8 mouse cellular contexts compared by ENCODE assay signal in genomic region chr16:30252003-30252418, GRCm38 (mm10). TPM values are rescaled to one million over a fixed set of nuclear protein-coding genes. Genes with fewer than 3 reads are reported as not detected.
DNase-seq lines count a peak whose midpoint lies in the region; ATAC-seq and TF ChIP-seq lines count a peak whose summit lies in the region.

No protein-coding gene starts in this region.

- peaks cover 2% of the 10 kb centered on the region for H3K9me3 ChIP-seq in CH12.LX (replicated peaks; ENCODE audit: low read length)
- no peaks in the 10 kb centered on the region for H3K9me3 ChIP-seq in forebrain, embryonic 11.5 days (ENCODE audit: control insufficient read depth, low read length)
- no peaks in the 10 kb centered on the region for H3K9me3 ChIP-seq in heart, postnatal 0 days (replicated peaks; ENCODE audit: control insufficient read depth, low read length)
- H3K9me3 ChIP-seq in liver, embryonic 15.5 days (replicated peaks), result no peaks in the 10 kb centered on the region
- no peaks in the 10 kb centered on the region for H3K9me3 ChIP-seq in neural tube, embryonic 11.5 days (ENCODE audit: control insufficient read depth, low read length)
- no peaks in the 10 kb centered on the region for H3K9me3 ChIP-seq in stomach, postnatal 0 days (ENCODE audit: control insufficient read depth, low read length)

- H3K27me3 ChIP-seq in CH12.LX (replicated peaks), result peaks cover 21% of the 10 kb centered on the region
- H3K27me3 ChIP-seq in forebrain, embryonic 11.5 days (ENCODE audit: control insufficient read depth, insufficient read depth, low read length), result 0 out of 2 replicates have a peak, but pooled peaks cover 2% of the 10 kb centered on the region
- H3K27me3 ChIP-seq in heart, postnatal 0 days (ENCODE audit: control insufficient read depth, insufficient read depth, low read length), result 0 out of 2 replicates have a peak, but pooled peaks cover 7% of the 10 kb centered on the region
- H3K27me3 ChIP-seq in liver, embryonic 15.5 days, result 0 out of 2 replicates have a peak, but pooled peaks cover 8% of the 10 kb centered on the region
- 0 out of 2 replicates have a peak, but pooled peaks cover 3% of the 10 kb centered on the region for H3K27me3 ChIP-seq in neural tube, embryonic 11.5 days (ENCODE audit: control insufficient read depth, insufficient read depth, low read length)
- H3K27me3 ChIP-seq in stomach, postnatal 0 days (ENCODE audit: control insufficient read depth, insufficient read depth, low read length), result no peaks in the 10 kb centered on the region

- peak overlapping the region; percentile 17 to 52 (median 42) for H3K4me3 ChIP-seq in CH12.LX (replicated peaks in 1 of 3; ENCODE audit: low read depth in 2 of 3, low read length in 2 of 3, poor library complexity in 1 of 3)
- no peak overlapping the region for H3K4me3 ChIP-seq in forebrain, embryonic 11.5 days (ENCODE audit: low read depth, low read length)
- H3K4me3 ChIP-seq in heart, postnatal 0 days (ENCODE audit: low read depth, low read length), result peak overlapping the region; percentile 35
- H3K4me3 ChIP-seq in liver, embryonic 15.5 days (replicated peaks), result peak overlapping the region; percentile 21; the same call in 1 of the 2 replicates
- no peak overlapping the region for H3K4me3 ChIP-seq in neural tube, embryonic 11.5 days (ENCODE audit: low read depth, low read length)
- no peak overlapping the region; the same call in 1 of the 2 replicates for H3K4me3 ChIP-seq in stomach, postnatal 0 days (ENCODE audit: low read depth, low read length)

- no peak overlapping the region for H3K27ac ChIP-seq in CH12.LX (ENCODE audit: insufficient read depth, low read depth)
- H3K27ac ChIP-seq in forebrain, embryonic 11.5 days (ENCODE audit: low read depth, low read length), result no peak overlapping the region
- no peak overlapping the region for H3K27ac ChIP-seq in heart, postnatal 0 days (ENCODE audit: low read depth)
- no peak overlapping the region for H3K27ac ChIP-seq in liver, embryonic 15.5 days (replicated peaks)
- no peak overlapping the region for H3K27ac ChIP-seq in neural tube, embryonic 11.5 days (ENCODE audit: low read depth, low read length)
- H3K27ac ChIP-seq in stomach, postnatal 0 days (replicated peaks), result no peak overlapping the region

- dilution Hi-C loops in CH12.LX (cut with MboI; ENCODE audit: extremely low pct_ligation_motif_present, extremely low pct_unique_long_range_greater_than_20kb, low sequenced_read_pairs), result no loop called here

- H3K4me1 ChIP-seq in CH12.LX (ENCODE audit: control insufficient read depth in 1 of 2, insufficient read depth in 2 of 2), result peaks cover 2 to 8% of the 10 kb centered on the region in 2 experiments; a peak in 2 of 4 replicates
- H3K4me1 ChIP-seq in forebrain, embryonic 11.5 days (replicated peaks; ENCODE audit: control insufficient read depth, insufficient read depth, low read length), result no peaks in the 10 kb centered on the region
- H3K4me1 ChIP-seq in heart, postnatal 0 days (ENCODE audit: control insufficient read depth, insufficient read depth), result no peaks in the 10 kb centered on the region
- H3K4me1 ChIP-seq in liver, embryonic 15.5 days (replicated peaks), result peaks cover 13% of the 10 kb centered on the region; the same call in 1 of the 2 replicates
- no peaks in the 10 kb centered on the region for H3K4me1 ChIP-seq in neural tube, embryonic 11.5 days (ENCODE audit: control insufficient read depth, insufficient read depth, low read length)
- no peaks in the 10 kb centered on the region for H3K4me1 ChIP-seq in stomach, postnatal 0 days (replicated peaks; ENCODE audit: control insufficient read depth, insufficient read depth)

- no peaks in the 10 kb centered on the region for H3K36me3 ChIP-seq in CH12.LX (replicated peaks in 1 of 2; ENCODE audit: control insufficient read depth in 1 of 2, insufficient read depth in 1 of 2, low read length in 1 of 2)
- H3K36me3 ChIP-seq in forebrain, embryonic 11.5 days (ENCODE audit: control insufficient read depth, insufficient read depth, low read length), result no peaks in the 10 kb centered on the region
- H3K36me3 ChIP-seq in heart, postnatal 0 days (replicated peaks; ENCODE audit: control insufficient read depth, insufficient read depth, low read length), result no peaks in the 10 kb centered on the region
- H3K36me3 ChIP-seq in liver, embryonic 15.5 days (replicated peaks), result no peaks in the 10 kb centered on the region
- no peaks in the 10 kb centered on the region for H3K36me3 ChIP-seq in neural tube, embryonic 11.5 days (ENCODE audit: control insufficient read depth, insufficient read depth, low read length)
- H3K36me3 ChIP-seq in stomach, postnatal 0 days (ENCODE audit: control insufficient read depth, insufficient read depth, low read length), result no peaks in the 10 kb centered on the region

- in situ Hi-C loops in CH12.LX (cut with MboI; ENCODE audit: low pct_ligation_motif_present, low pct_unique_long_range_greater_than_20kb, low sequenced_read_pairs), result loop anchor here (5.0 to 25.0 kb wide), 3 partner anchors 250 to 1110 kb away; no protein-coding TSS in a partner anchor

- WGBS in forebrain, embryonic 11.5 days, result 2% methylated on average over 21 of the region's 21 CpGs
- WGBS in heart, postnatal 0 days, result 2% methylated on average over 21 of the region's 21 CpGs
- WGBS in liver, embryonic 15.5 days (ENCODE audit: insufficient replicate concordance), result 1% methylated on average over 21 of the region's 21 CpGs
- 1% methylated on average over 21 of the region's 21 CpGs for WGBS in neural tube, embryonic 11.5 days
- 2% methylated on average over 21 of the region's 21 CpGs for WGBS in stomach, postnatal 0 days

- peak; percentile 74 to 100; a peak in 3 of 4 replicates for TF ChIP-seq CTCF in CH12.LX (conservative IDR thresholded peaks at IDR 0.05 in 1 of 2, IDR thresholded peaks at IDR 0.05 in 1 of 2; ENCODE audit: low read depth in 2 of 2, low read length in 2 of 2)
- TF ChIP-seq CTCF in heart, postnatal 0 days (IDR thresholded peaks at IDR 0.05; ENCODE audit: low read depth), result peak; percentile 99
- peak; percentile 100 for TF ChIP-seq CTCF in stomach, postnatal 0 days (IDR thresholded peaks at IDR 0.05; ENCODE audit: low read depth)

- TF ChIP-seq EP300 in CH12.LX (IDR thresholded peaks at IDR 0.05; ENCODE audit: low read length), result peak; percentile 38; the same call in 1 of the 2 replicates
- no peak for TF ChIP-seq EP300 in heart, postnatal 0 days (IDR thresholded peaks at IDR 0.05; ENCODE audit: low read depth)
- no peak for TF ChIP-seq EP300 in stomach, postnatal 0 days (optimal IDR thresholded peaks at IDR 0.05)

- no peak for TF ChIP-seq POLR2A in CH12.LX (IDR thresholded peaks at IDR 0.05; ENCODE audit: low read depth, low read length)

- peak; percentile 92 for DNase-seq in CH12.LX (ENCODE audit: extremely low read depth)
- peak; percentile 36 for DNase-seq in c-Kit-negative CD71-positive TER-119-positive erythroid progenitor cells, embryonic 14.5 days (ENCODE audit: low read depth, low spot score)
- peak; percentile 93 for DNase-seq in forebrain, embryonic 11.5 days (ENCODE audit: low spot score)
- peak; percentile 63 for DNase-seq in heart, postnatal 0 days (ENCODE audit: low spot score)
- DNase-seq in kidney, postnatal 4 days, result peak; percentile 85 to 88
- peak; percentile 85 for DNase-seq in neural tube, embryonic 11.5 days (ENCODE audit: low spot score)
- peak; percentile 90 for DNase-seq in stomach, postnatal 0 days (ENCODE audit: low spot score)

- H3K4me2 ChIP-seq in CH12.LX (ENCODE audit: insufficient read depth, low read depth, poor library complexity, severe bottlenecking), result peak overlapping the region; percentile 68
- peak overlapping the region; percentile 37 for H3K4me2 ChIP-seq in forebrain, embryonic 11.5 days (ENCODE audit: low read depth, low read length, severe bottlenecking)
- peak overlapping the region; percentile 60 for H3K4me2 ChIP-seq in heart, postnatal 0 days (ENCODE audit: low read depth, low read length)
- peak overlapping the region; percentile 59 for H3K4me2 ChIP-seq in liver, embryonic 15.5 days
- 0 out of 2 replicates have a peak overlapping the region, but pooled peaks have one; percentile 15 for H3K4me2 ChIP-seq in neural tube, embryonic 11.5 days (ENCODE audit: low read depth)
- peak overlapping the region; percentile 46 for H3K4me2 ChIP-seq in stomach, postnatal 0 days (replicated peaks; ENCODE audit: low read depth)

- peak; percentile 63 for ATAC-seq in forebrain, embryonic 11.5 days (replicated peaks; ENCODE audit: low FRiP score)
- peak; percentile 85 for ATAC-seq in heart, postnatal 0 days (ENCODE audit: insufficient read depth, low read depth)
- peak; percentile 22; the same call in 1 of the 2 replicates for ATAC-seq in liver, embryonic 15.5 days (ENCODE audit: insufficient read depth)
- peak; percentile 53; the same call in 1 of the 2 replicates for ATAC-seq in neural tube, embryonic 11.5 days (ENCODE audit: insufficient read depth, low FRiP score, low TSS enrichment)
- ATAC-seq in stomach, postnatal 0 days (ENCODE audit: low FRiP score, low TSS enrichment), result peak; percentile 81

- no peaks in the 10 kb centered on the region for H3K79me2 ChIP-seq in CH12.LX (replicated peaks; ENCODE audit: control insufficient read depth, extremely low read depth, insufficient read depth, poor library complexity, severe bottlenecking)

- peak overlapping the region; percentile 25; the same call in 1 of the 2 replicates for H3K9ac ChIP-seq in CH12.LX (ENCODE audit: insufficient read depth, low read depth)
- no peak overlapping the region for H3K9ac ChIP-seq in forebrain, embryonic 11.5 days (ENCODE audit: low read length)
- no peak overlapping the region for H3K9ac ChIP-seq in heart, postnatal 0 days (replicated peaks; ENCODE audit: low read depth, low read length)
- no peak overlapping the region for H3K9ac ChIP-seq in liver, embryonic 15.5 days
- H3K9ac ChIP-seq in neural tube, embryonic 11.5 days (ENCODE audit: low read length), result no peak overlapping the region
- no peak overlapping the region for H3K9ac ChIP-seq in stomach, postnatal 0 days (ENCODE audit: low read length)

- TF ChIP-seq RAD21 in CH12.LX (IDR thresholded peaks at IDR 0.05; ENCODE audit: low read depth, low read length), result peak; percentile 96

RNA-seq across cellular contexts. Expression of gene Cpn2, which starts 15.3 kb away (rescaled TPM):
- total RNA-seq in CH12.LX (2012; rRNA removed) (not detected in 2 replicates), CH12.LX (2014; rRNA removed) (not detected in 2 replicates)
- polyA plus RNA-seq in CH12.LX (2012; ENCODE audit: insufficient read length, low read depth), result not detected in 2 replicates
- not detected in 2 replicates for polyA plus RNA-seq in forebrain, embryonic 11.5 days (2014; fragmentation: Nextera tagmentation; extraction: Ambion mirVana)
- total RNA-seq in heart, postnatal 0 days (2014; rRNA removed; ENCODE audit: low replicate concordance), result 1.2 TPM in 1 of 2 replicates, not detected in the other
- 0.10 and 0.19 TPM in 2 replicates for polyA plus RNA-seq in heart, postnatal 0 days (2015; fragmentation: Nextera tagmentation; extraction: Ambion mirVana)
- polyA plus RNA-seq in liver, embryonic 15.5 days (2015; fragmentation: Nextera tagmentation; extraction: Ambion mirVana), result 3.6 and 3.7 TPM in 2 replicates
- polyA plus RNA-seq in neural tube, embryonic 11.5 days (2014; fragmentation: Nextera tagmentation; extraction: Ambion mirVana), result not detected in 2 replicates
- 0.04 TPM in 1 of 2 replicates, not detected in the other for polyA plus RNA-seq in stomach, postnatal 0 days (2015; fragmentation: Nextera tagmentation; extraction: Ambion mirVana)

RNA-seq across cellular contexts. Expression of gene Lrrc15, which starts 31.0 kb away (rescaled TPM):
- total RNA-seq in CH12.LX (2012; rRNA removed) (not detected in 2 replicates), CH12.LX (2014; rRNA removed) (not detected in 2 replicates)
- not detected in 2 replicates for polyA plus RNA-seq in CH12.LX (2012; ENCODE audit: insufficient read length, low read depth)
- 0.40 and 1.1 TPM in 2 replicates for polyA plus RNA-seq in forebrain, embryonic 11.5 days (2014; fragmentation: Nextera tagmentation; extraction: Ambion mirVana)
- total RNA-seq in heart, postnatal 0 days (2014; rRNA removed; ENCODE audit: low replicate concordance), result 0.04 TPM in 1 of 2 replicates, not detected in the other
- polyA plus RNA-seq in heart, postnatal 0 days (2015; fragmentation: Nextera tagmentation; extraction: Ambion mirVana), result 0.38 and 0.53 TPM in 2 replicates
- 0.03 TPM in 2 replicates for polyA plus RNA-seq in liver, embryonic 15.5 days (2015; fragmentation: Nextera tagmentation; extraction: Ambion mirVana)
- 0.23 and 0.33 TPM in 2 replicates for polyA plus RNA-seq in neural tube, embryonic 11.5 days (2014; fragmentation: Nextera tagmentation; extraction: Ambion mirVana)
- 0.76 and 0.87 TPM in 2 replicates for polyA plus RNA-seq in stomach, postnatal 0 days (2015; fragmentation: Nextera tagmentation; extraction: Ambion mirVana)

RNA-seq across cellular contexts. Expression of gene Gp5, which starts 58.6 kb away (rescaled TPM):
- total RNA-seq in CH12.LX (2012; rRNA removed) (0.17 and 0.25 TPM in 2 replicates), CH12.LX (2014; rRNA removed) (0.09 TPM in 1 of 2 replicates, not detected in the other)
- 0.11 TPM in 1 of 2 replicates, not detected in the other for polyA plus RNA-seq in CH12.LX (2012; ENCODE audit: insufficient read length, low read depth)
- 1.7 and 2.0 TPM in 2 replicates for polyA plus RNA-seq in forebrain, embryonic 11.5 days (2014; fragmentation: Nextera tagmentation; extraction: Ambion mirVana)
- total RNA-seq in heart, postnatal 0 days (2014; rRNA removed; ENCODE audit: low replicate concordance), result 0.53 TPM in 1 of 2 replicates, not detected in the other
- polyA plus RNA-seq in heart, postnatal 0 days (2015; fragmentation: Nextera tagmentation; extraction: Ambion mirVana), result 0.19 and 0.36 TPM in 2 replicates
- 11.8 and 13.2 TPM in 2 replicates for polyA plus RNA-seq in liver, embryonic 15.5 days (2015; fragmentation: Nextera tagmentation; extraction: Ambion mirVana)
- 2.4 and 2.5 TPM in 2 replicates for polyA plus RNA-seq in neural tube, embryonic 11.5 days (2014; fragmentation: Nextera tagmentation; extraction: Ambion mirVana)
- polyA plus RNA-seq in stomach, postnatal 0 days (2015; fragmentation: Nextera tagmentation; extraction: Ambion mirVana), result 0.11 and 0.39 TPM in 2 replicates

Comparison
In these comparisons a context has a peak if more than half of its experiments do, and no peak if none do; other contexts are left out.
1. DNase-seq: peak in every context shown above with its lines; median percentile 93 in forebrain, embryonic 11.5 days; 92 in CH12.LX; 90 in stomach, postnatal 0 days; 86 in kidney, postnatal 4 days; 85 in neural tube, embryonic 11.5 days; 63 in heart, postnatal 0 days; 36 in c-Kit-negative CD71-positive TER-119-positive erythroid progenitor cells, embryonic 14.5 days.
2. H3K4me2 ChIP-seq: peak in every context shown above with its lines; median percentile 68 in CH12.LX; 60 in heart, postnatal 0 days; 59 in liver, embryonic 15.5 days; 46 in stomach, postnatal 0 days; 37 in forebrain, embryonic 11.5 days; 15 in neural tube, embryonic 11.5 days.
3. H3K4me3 ChIP-seq: peak in CH12.LX (3 of 3), heart, postnatal 0 days (single experiment) and liver, embryonic 15.5 days (single experiment); none in forebrain, embryonic 11.5 days (single experiment), neural tube, embryonic 11.5 days (single experiment) and stomach, postnatal 0 days (single experiment).
4. ATAC-seq: peak in every context shown above with its lines; median percentile 85 in heart, postnatal 0 days; 81 in stomach, postnatal 0 days; 63 in forebrain, embryonic 11.5 days; 53 in neural tube, embryonic 11.5 days; 22 in liver, embryonic 15.5 days.
5. Peak in every context shown above with its lines, with median percentiles within 50 percentile points of each other: CTCF ChIP-seq.